Mouse (Mus musculus): Measurements from ENCODE around the gene Mrpl32.

The Mrpl32 gene

DNA sequence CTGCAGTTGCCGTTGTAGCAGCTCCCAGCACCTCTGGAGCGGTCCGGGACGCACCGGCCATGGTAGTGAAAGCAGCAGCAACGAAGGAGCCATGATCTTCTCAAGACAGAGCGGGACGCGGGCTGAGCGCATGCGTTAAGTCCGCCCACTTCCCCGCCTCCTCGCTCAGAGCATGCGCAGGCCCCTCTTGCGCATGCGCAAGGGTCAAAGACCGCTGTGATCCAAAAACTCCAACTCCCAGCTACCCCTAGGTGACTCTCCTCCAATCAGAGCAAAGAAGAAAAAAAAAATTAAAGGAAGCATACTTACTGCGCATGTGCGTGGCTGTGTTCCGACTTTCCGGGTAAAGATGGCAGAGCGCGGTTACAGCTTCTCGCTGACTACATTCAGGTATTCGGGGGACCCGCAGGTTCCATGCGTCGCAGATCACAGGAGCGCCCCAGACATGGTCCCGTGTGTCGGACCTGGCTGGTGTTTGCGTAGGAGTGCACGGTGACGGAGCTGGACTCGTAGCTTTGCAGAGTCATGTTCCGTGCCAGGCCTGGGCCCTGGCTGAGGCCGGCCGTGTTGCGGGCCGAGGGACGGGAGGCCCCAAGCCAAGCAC, at the start of gene Mrpl32, which contains the start of gene Psma2:
TSS of gene Mrpl32 (minus strand) at position 240 of the 604 bp plus-strand sequence.
TSS of gene Psma2 (plus strand) at position 315 of the 604 bp plus-strand sequence.
- DNase-seq (ENCODE audit: low spot score in 2 of 2): peak; percentile 98 to 99

DNA sequence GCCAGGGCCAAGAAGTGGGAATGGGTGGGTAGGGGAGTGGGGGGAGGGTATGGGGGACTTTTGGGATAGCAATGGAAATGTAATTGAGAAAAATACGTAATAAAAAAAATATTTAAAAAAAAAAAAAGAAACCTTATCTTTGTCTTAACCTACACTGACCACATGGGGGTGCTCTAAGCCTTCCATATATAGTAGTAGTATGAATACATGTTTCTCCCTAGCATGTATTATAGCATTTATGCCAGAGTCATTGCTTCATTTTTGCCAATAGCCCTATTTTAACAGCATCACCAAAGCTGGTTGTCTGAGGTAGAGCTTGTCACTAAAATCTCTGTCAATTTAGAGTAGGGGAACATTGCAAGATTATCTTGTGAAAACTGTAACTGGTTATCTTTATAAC, 36.3 kb upstream of the Mrpl32 start:
- no peak for DNase-seq (ENCODE audit: low spot score in 2 of 2)

DNA sequence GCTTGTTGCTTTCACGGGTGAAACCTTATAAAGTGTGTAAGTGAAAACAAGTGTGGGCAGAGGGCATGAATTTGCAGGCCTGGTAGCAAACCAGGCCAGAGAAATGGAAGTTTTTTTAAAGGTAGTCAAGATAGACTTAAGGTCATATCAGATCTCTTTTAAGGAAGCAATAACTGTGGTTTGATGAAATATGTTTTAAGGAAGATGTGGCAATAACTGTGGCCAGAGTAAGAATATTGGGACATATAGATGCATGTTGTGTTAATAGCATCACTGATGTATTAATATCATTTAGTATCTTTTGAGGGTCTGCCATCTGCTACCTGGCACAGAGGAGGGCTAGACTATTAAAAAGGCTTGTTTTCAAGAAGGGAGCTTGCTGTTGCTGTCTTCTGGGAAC, 27.0 kb upstream of the Mrpl32 start:
- DNase-seq (ENCODE audit: low spot score in 2 of 2): no peak

DNA sequence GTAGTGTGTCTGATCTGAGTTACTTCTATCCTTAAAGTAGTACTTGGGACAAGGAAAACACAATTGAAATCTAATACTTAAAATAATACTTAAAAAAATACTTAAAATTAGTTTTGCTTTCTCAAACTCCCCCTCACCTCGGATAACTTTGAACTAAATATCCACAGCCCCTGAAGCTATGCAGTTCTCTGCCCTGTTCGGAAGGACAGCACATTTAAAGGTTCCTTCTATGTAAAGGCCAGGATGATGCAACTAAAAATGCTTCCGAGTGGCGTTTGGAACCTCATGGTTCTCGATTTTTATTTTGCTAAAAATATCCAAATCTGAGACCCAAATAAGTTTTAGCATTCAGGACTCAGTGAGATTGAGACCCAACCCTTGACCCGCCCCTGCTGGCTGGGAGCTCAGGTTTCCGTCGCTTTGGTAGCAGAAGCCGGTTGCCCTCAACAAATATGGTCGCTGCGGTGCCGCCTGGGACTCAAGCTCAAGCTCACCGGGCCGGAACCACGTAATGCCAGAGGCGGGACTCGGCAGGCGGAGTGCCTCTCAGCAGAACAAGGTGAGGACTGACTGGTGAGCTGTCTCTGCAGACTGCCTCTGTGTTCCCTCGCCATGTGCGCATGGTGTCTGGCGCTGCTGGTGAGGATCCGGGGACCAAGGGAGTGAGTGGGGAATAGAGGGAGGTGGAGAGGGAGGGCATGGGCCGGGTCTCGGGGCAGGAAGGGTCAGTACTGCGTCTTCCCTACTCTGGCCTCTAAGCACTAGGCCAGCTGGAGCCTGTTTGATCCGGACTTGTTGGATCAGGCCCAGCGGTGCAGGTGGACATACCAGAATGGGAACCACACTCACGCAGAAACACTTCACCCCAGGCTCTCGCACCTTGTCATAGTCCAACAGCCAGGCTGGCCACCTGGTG, 17.0 kb upstream of the Mrpl32 start, which contains the start of gene AW209491:
TSS of gene AW209491 (plus strand) at position 429 of the 916 bp plus-strand sequence.
- peak; percentile 88 to 97 for DNase-seq (ENCODE audit: low spot score in 2 of 2)

DNA sequence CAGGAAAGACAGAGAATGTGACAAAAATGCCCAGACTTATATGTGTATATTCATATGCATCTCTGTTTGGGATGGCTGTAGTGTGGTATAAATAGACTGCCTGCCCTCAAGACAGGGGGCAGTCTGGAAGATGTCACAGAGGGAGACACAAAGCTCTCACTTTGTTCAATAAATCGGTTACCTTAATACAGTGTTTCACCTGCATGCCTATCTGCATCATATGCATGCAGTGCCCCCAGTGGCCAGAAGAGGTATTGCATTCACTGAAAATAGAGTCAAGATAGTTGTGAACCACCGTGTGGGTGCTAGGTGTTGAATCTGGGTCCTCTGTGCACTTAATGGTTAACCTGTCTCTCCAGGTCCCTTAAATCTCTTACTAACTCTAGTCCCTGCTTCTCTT, 5.8 kb upstream of the Mrpl32 start:
- DNase-seq (ENCODE audit: low spot score in 2 of 2): peak in 1 of 2 experiments; percentile 70

DNA sequence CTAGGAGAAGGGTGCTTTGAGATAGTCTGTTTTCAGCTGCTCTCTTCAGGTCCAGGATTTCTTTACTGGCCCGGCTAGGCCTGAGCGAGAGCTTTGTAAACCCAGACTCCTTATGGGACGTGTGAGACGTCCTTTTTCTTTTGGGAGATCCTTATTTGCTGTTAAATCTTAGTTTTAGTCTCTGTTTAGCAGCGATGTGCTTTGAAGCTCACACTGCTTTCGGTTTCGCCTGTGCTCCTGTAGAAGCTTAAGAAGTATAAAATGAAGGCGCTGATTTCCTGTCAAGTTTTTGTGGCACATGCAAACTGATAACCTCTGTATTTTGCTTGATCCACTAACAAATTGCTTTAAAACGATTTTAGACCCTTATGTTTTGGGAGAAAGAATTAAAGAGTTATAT, 588 bp upstream of the Mrpl32 start:
- no peak for DNase-seq (ENCODE audit: low spot score in 2 of 2)

DNA sequence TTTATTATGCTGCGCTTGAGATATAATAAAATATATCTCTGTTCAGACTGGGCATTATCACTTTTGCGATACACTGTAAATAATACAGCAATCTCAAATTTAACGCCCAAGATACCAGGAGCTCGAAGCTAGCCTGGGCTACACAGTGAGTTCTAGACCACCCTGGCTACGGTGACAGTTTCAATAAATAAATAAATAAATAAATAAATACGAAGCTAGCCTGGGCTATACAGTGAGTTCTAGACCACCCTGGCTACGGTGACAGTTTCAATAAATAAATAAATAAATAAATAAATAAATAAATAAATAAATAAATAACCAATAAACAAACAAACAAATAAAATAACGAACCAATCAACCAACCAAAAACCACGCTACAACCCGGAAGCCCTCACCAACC, 502 bp downstream of the Mrpl32 start:
- DNase-seq (ENCODE audit: low spot score in 2 of 2): no peak

DNA sequence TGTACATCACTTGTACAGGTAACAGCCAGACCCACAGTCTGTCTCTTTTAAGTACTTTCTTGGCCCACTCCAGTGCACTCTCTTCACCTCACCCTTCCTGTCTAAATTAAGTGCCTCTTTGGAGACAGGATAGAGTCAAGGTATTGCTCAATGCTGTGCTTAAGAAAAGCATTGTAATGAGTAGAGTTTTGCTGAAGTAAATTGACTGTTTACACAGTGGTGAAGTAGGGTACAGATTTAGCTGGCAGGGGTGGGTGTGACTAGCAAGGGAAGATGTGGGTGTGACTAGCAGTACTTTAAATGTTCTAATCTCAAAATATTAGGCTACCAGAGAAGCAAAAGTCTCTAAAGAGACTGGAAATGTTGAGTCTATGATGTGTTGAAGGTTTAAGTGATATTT, 5.3 kb downstream of the Mrpl32 start:
- no peak for DNase-seq (ENCODE audit: low spot score in 2 of 2)

DNA sequence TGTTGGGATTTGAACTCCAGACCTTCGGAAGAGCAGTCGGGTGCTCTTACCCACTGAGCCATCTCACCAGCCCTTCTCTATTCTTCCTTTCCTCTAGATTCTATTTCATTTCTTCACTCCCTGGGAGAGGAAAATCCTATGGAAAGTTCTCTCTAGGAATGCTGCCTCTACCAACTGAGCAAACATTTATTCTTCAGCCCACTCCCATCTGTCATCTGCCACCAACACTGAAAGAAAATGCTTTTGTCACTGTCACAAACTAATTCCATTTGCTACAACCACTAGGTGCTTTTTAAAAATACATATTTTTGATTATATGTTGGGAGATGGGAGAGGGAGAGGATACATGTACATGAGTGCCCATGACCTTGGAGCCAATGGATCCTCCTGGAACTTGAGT, 10.2 kb downstream of the Mrpl32 start:
- DNase-seq (ENCODE audit: low spot score in 2 of 2): no peak

DNA sequence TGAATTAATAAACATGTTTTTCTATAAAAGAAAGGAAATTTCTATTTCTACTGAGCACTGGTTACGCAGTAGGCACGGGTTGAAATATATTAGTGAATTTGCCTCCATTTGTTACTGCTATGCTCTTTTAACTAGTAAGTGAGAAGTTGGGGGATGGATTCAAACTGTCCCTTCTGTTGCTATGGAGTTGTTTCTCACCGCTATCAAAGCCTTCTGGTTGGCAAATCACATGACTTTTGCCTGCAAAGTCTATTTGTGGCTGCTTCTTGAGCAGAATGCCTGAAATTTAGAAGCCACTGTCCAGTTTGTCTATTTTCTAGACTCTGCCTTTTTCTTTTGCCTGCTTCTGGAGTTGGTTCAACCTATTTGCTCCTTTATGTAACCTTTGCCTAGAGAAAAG, 32.6 kb downstream of the Mrpl32 start:
- no peak for DNase-seq (ENCODE audit: low spot score in 2 of 2)

DNA sequence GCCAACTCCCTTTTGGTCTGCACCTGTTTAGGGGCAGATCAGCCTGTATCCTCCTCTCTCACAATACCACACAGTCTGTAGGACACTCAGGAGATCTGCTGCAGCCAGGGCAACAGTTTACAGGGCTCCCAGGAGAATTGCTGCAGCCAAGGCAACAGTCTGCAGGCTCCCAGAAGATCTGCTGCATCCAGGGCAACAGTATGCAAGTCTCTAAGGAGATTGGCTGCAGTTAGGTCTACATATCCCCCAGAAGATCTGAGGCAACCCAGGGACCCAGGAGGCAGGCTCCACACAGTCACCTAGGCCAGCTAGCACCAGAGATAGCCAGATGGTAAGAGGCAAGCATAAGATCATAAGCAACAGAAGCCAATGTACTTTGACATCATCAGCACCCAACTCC, 38.8 kb downstream of the Mrpl32 start:
- DNase-seq (ENCODE audit: low spot score in 2 of 2): no peak

DNA sequence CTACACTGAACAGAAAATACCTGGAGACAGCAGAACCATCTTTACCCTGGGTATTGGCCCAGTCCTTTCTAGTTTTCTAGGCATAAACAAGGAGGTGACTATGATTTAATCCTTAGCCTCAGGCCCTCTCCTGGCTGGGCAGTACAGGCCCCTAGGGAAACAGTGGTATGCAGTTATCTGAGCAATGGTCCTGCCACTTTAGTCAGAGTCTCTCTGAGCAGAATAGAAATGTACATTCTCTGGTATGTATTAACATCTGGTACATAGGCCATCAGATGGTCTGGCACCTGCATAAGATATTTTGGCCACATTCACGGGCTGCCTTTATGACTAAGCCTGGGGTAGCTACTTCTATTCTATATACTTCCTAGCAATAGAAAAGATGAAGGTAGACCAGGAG, 51.6 kb downstream of the Mrpl32 start:
- no peak for DNase-seq (ENCODE audit: low spot score in 2 of 2)
